Mouse (Mus musculus): ENCODE data around the gene Syt1.

Syt1 gene

DNA sequence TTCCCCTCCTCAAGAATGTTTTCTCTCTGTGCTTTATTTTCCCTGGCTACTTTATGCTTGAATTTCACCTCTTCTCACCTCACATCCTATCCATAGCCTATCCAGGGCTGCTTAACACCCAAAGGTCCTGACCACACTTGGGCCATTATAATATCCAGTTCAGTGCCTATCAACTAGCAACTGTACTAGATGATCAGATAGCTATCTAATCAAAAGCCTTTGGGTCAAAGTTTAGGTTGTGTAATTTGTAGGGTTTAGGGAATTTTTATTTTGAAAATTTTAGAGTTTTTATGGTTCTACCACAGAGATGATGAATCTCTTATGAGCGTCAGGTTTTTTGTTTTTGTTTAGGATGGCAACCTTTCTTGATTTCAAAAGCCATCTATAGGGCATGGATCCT, 125.0 kb downstream of the Syt1 start:
- CTCF ChIA-PET = no interaction called here

DNA sequence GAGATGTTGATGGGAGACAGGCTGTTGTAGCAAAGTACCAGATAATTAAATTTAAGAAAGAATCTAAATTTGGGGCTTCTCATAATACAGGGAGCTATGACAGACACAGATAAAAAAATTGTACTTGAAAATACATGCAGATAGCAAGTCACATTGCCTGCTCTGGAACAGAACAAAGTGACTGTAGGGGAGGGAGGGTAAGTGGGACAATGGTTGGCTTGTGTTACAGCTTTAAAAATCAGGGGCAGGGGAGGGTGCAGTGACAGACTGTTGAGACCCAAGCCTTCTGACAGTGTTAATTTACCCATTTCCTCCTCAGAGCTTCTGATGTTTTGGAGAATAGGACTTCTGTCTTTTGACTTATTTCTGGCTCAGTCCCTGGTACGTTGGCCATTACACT, 126.3 kb downstream of the Syt1 start:
- CTCF ChIA-PET = no interaction called here

DNA sequence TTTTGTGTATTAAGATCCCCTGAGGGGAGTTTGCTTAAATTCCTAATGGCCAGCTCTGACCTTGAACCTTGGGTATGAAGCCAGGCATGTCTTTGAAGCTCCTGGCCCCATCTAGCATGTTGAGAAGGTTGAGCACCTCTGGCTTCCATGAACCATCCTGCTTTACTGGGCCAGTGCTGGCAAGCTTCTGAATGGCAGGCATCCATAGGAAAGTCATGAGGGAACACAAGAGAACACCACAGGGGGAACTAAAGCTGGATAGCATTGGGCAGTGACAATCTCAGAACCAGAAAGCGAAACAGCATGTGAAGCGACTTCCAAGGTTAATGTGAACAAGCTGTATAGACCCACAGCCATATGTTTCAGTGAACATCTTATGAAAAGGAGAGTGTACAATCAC, 130.4 kb downstream of the Syt1 start:
- CTCF ChIA-PET = no interaction called here

- CTCF ChIA-PET = interaction anchor here (0.6 kb wide), 1 partner anchor 13 kb away, joined by 4 read pairs; no protein-coding TSS in a partner anchor
These were observed 135.1 kb downstream of the Syt1 start for GRCm38 (mm10) chr10:108875730-108876129.

GRCm38 (mm10) chr10:108874687-108875086, 136.1 kb downstream of the Syt1 start:
- CTCF ChIA-PET = no interaction called here

- CTCF ChIA-PET = no interaction called here
These were observed 138.4 kb downstream of the Syt1 start for GRCm38 (mm10) chr10:108872359-108872758.

DNA sequence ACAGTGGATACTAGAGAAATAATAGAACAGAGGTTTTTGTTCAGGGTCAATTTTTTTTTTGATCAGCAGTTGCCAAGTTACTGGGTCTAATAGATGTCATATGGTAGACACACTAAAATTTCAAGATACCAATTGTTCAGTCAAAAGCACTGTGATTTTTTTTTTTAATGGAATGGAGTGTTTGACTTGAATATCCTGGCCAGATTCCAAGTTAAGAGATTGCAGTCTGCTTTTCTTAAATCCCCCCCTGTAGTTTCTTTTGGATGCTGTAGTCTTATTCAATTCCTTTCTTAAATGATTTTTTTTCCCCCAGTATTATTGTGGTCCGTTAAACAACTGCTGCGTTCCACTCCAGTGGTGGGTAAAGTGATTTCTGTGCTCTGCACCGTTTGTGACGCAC, 140.2 kb downstream of the Syt1 start:
- CTCF ChIA-PET = no interaction called here

DNA sequence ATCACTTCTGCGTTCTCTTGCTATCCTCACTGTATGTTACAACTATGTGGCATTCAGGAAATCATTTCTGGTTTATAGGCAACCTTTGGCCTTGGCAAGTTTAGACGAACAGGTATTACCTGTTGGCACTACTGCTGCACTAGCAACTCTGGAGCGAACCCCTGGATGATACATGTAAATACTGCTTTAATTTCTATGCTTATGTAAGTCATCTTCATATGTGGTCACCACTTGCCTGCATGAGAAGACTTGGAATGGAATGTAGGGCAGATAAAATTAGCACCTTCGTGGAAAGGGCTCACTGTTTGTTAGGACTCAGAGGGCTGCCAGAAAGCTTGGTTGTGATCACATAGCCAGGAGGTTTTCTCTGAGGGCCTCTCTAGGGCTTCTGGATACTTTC, 142.6 kb downstream of the Syt1 start:
- CTCF ChIA-PET = no interaction called here

GRCm38 (mm10) chr10:108867202-108867601, 143.6 kb downstream of the Syt1 start:
- CTCF ChIA-PET = no interaction called here

DNA sequence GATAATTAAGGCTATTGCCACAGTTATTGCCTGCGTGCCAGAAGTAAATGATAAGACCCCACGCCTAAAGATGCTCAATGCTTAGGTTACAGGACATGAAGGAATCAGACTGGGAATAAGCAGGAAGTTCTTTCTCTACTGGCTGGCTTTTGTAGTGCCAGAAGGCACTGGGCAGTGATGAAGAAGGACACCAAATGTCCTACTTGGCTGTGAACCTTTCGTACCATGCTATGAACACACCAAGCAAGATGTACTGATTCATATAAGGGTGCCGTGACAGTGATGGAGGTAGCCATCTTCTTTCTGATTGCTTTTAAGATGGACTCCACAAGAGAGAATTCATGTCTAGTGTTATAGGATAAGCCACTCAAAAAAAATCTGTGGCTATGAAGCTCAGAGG, 145.2 kb downstream of the Syt1 start:
- CTCF ChIA-PET = no interaction called here

DNA sequence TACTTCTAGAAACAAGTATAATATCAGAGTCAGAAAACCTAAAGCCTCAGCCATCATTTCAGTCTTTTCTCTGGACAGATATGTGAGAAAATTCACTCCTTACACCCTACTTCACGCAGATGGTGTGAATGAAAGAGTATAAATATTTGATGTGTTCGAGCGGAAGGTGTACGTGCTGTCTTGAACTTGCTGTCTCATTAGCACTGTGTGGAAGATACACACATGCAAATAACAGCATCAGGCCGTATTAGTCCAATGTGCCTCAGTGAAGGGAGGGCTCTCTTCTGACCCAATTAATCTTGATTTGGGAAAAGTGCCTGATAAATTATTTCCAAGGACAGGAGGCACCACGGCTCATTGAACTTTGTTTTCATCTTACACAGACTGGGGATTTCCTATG, 154.8 kb downstream of the Syt1 start:
- CTCF ChIA-PET = no interaction called here

DNA sequence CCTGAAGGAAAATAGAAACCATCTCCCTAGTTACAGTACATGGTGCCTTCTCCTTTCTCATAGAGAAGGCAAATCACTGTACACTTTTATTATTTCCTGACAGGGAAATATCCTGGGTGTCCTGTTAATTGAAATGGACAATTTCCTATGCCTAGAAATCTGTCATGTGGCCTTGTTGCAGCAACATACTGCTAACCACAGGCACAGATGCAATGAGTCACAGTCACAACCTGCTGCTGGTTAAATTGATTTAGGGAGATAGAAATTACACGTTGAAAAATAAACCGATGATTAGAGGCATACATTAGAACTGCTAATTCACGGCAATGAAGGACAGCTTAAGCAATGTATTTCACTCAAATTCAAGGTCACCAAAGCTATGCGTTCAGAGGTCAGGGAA, 158.0 kb downstream of the Syt1 start:
- CTCF ChIA-PET = no interaction called here

DNA sequence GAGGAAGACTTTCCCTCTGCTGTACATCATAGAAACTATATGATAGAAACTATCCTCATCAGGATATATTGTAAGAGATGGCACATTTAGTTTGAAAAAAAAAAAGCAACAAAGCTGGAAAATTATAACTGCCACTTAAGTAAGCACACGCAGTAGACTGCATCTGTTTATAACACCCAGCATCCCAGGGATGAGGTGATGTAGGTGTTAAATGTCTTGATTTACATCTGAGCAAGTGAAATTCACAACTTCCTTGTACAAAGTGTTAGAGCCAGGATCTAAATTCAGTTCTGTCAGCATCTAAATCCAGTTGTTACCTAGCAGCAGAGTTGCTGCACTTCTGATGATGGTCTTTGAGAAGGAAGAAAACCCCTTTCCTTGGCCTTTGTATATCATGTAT, 173.3 kb downstream of the Syt1 start:
- CTCF ChIA-PET = no interaction called here

DNA sequence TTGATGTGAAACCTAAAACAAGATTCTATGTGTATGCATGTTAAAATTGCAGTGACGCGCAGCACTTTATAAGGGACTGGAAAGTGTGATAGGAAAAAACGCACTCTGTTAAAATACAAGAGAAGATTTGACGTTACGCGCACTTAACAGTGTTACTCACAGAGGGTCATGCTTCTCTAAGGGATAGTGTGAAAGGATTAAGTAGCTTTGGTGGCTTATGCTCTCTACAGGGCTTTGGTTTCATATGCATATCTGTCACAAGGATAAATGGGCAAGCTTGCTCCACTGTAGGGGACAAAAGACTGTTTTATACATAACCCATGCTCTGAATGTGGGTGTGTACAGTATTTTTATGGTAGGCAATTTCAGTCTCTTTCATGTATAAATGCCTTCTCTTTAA, 178.5 kb downstream of the Syt1 start:
- CTCF ChIA-PET = no interaction called here

DNA sequence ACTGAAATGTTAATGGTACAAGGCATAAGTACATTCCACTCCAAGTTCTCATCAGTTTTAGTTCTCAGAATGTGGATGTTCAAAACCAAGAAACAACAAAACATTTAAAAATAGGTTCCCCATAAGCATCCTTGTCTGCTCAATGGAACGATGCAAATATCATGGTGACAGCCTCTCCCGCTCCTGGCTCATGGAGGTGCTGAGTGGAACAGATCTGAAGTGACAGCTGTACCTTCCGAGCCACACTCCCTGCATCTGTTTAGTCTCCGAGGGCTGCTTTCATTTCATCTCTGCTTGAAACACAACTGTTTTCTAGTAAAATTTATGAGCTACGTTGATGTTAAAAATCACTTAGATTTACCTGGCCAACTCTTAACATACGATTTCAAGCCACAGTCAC, 179.0 kb downstream of the Syt1 start:
- CTCF ChIA-PET = no interaction called here

GRCm38 (mm10) chr10:108822273-108822672, 188.5 kb downstream of the Syt1 start:
- CTCF ChIA-PET = no interaction called here

DNA sequence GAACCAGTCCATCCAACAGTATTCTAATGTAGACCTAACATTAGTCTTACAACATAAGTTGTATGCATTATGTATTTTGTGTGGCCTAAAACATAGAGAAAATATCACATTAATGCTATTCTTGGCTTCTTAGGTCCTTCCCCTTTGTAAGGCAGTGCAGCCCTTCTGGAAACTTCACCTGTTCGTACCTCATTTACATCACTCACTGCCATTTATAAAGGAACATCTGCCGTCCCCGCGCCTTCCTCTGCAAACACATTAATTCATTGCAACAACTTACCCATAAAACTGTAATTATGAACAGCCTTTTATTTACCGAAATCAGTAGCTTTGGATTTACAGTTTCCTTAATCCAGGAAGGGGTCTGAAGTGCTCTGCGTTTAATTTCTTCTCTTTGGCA, 195.4 kb downstream of the Syt1 start:
- CTCF ChIA-PET = no interaction called here

DNA sequence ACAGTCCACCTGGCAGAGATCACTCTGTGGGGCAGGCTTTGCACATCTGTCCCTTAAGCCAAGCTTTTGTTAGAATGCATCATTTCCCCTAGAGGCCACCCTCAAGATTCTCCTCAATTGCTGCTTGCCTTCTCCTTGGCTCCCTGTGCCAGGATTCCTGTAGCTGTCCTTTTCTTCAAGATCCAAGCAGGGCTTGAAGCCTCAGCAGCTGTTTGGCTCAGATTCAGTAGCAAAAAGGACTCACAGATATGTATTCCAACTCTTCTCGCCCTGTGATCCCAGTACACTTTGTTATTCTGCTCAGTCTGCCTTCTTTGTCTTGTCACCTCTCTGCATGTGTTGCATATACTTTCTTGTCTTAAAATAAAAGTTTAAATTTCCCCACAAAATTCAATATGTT, 206.4 kb downstream of the Syt1 start:
- CTCF ChIA-PET = no interaction called here

GRCm38 (mm10) chr10:108800776-108801175, 210.0 kb downstream of the Syt1 start:
- CTCF ChIA-PET = no interaction called here

DNA sequence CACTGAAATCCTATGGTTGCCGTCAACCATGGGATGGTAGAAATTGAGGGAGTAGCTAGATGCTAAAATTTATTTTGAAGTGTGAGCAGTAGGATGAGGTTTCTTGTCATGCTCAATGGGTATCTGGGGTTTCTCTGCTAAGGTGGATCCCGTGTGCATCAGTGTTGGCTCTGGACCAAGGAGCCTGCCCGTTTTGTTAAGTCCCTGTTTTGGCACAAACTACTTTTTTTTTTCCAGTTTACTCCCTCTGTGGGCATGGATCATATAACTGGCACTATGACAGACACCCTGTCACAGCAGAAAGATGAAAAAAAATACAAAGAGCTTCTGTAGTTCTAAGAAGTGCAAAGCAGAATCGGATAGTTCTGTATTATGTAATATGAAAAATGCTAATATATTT, 212.0 kb downstream of the Syt1 start:
- CTCF ChIA-PET = no interaction called here

DNA sequence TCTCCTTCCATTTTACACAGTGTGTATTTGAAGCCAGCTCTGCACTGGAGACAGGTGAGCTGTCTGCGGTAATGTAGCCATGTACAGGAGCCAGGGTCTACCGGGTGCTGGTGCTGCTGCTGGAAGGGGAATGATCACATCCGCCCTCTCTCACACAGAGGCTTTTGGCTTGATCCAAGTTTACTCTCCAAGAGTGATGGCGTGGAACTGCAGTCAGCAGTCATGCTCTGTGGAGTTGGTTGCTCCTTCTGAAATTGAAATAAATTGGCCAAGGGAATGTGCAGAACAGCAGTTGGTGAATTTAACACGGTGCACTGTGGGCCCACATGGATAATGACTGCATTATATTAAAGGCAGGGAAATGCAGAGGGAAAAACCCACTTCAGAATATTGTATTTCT, 228.0 kb downstream of the Syt1 start:
- CTCF ChIA-PET = no interaction called here

GRCm38 (mm10) chr10:108780614-108781013, 230.2 kb downstream of the Syt1 start:
- CTCF ChIA-PET = no interaction called here

- CTCF ChIA-PET = no interaction called here
These were observed 234.0 kb downstream of the Syt1 start for GRCm38 (mm10) chr10:108776735-108777134.

DNA sequence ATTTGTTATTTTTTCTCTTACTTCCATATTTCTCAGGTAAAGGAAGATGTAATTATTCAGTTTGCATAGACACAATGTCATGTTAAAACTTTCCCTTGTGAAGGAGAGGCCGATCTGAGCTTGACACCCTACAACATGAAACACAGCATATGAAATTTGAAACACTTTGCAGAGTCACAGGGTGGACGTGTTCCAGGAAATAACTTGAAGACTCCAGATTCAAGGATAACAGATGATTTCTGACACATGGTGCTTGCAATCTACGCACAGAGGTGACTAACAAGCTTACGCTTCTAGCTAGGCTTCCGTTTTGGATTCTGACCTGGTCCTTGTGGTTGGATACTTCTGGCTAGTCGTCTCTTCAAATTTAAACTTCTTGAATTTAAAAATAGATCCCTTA, 239.7 kb downstream of the Syt1 start:
- CTCF ChIA-PET = no interaction called here

DNA sequence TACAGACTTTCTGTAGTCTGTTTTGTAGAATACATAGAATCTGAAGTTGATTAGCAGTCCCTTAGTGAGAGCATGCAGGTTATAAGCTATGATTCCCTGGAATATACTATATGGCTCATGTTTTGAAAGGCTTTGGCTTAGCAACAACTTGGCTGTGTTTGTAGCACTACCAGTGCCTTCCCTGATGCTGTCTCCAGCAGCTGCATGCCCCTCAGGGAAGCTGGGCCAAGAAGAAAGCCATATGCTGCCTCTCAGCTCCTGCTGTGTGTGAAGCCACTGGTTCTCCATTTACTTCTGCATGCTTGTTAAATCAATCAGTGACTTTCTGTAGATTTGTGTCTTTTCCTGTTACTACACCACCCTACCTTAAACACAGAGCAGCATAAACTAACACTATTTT, 245.2 kb downstream of the Syt1 start:
- CTCF ChIA-PET = no interaction called here
